Mouse (Mus musculus): ENCODE measurements at regions not wholly inside any gene's neighbourhood (a gene's known extent, or its start where the extent isn't known, plus 50 kb on each side); places are given as distances from the start of the nearest gene placed in this dataset.

DNA sequence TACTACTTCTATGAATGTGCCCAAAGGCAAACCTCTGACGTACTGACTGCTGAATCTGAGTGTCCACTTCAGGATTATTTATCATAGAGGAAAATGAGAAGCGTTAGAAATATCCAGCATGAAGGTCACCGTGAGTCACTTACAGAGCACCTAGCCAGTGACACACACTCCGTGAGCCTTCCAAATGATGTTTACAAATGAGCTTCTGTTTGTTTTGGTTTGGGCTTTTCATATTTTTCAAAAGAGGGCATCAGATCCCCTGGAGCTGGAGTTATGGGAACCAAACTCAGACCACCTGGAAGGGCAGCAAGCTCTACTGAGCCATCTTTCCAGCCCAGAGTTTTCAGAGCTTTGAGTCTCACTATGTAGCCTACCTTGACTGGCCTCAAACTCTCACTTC lies 57.8 kb upstream of the Pias1 start:
- TF ChIP-seq CTCF (IDR thresholded peaks at IDR 0.05; ENCODE audit: low read depth) = no peak
- TF ChIP-seq EP300 (IDR thresholded peaks at IDR 0.05; ENCODE audit: low read depth) = no peak
